Mouse (Mus musculus): ENCODE measurements at regions not wholly inside any gene's neighbourhood (a gene's known extent, or its start where the extent isn't known, plus 50 kb on each side); places are given as distances from the start of the nearest gene placed in this dataset.

GRCm38 (mm10) chr4:134994648-134995047, 64.0 kb downstream of the Syf2 start:
- Histone ChIP-seq H3K27ac (ENCODE audit: control insufficient read depth, low read depth, low read length) (no peak overlapping the region), H3K4me1 (ENCODE audit: control insufficient read depth in 1 of 2, insufficient read depth in 2 of 2, low read length in 2 of 2) (peaks cover 0 to 3% of the 10 kb centered on the region in 2 experiments; a peak in 1 of 4 replicates), H3K4me3 (ENCODE audit: control insufficient read depth in 1 of 2, insufficient read depth in 1 of 2, low read depth in 2 of 2, low read length in 2 of 2) (no peak overlapping the region), H3K9me3 (replicated peaks; ENCODE audit: insufficient read depth, low read length) (no peaks in the 10 kb centered on the region), H3K79me2 (ENCODE audit: control insufficient read depth, insufficient read depth, low read length, poor library complexity) (no peaks in the 10 kb centered on the region), H3K9ac (ENCODE audit: control insufficient read depth, low read depth, low read length, poor library complexity, severe bottlenecking) (no peak overlapping the region), H3K36me3 (ENCODE audit: control insufficient read depth in 1 of 2, insufficient read depth in 2 of 2, low read length in 2 of 2) (no peaks in the 10 kb centered on the region), H3K27me3 (ENCODE audit: control insufficient read depth in 1 of 2, insufficient read depth in 2 of 2, low read length in 2 of 2) (peaks cover 7 to 19% of the 10 kb centered on the region in 2 experiments)
- TF ChIP-seq USF1 (IDR thresholded peaks at IDR 0.05; ENCODE audit: low read depth, low read length) (no peak), ETS1 (IDR thresholded peaks at IDR 0.05; ENCODE audit: low read depth, low read length) (no peak), MEF2A (IDR thresholded peaks at IDR 0.05; ENCODE audit: extremely low read depth, insufficient replicate concordance, low read depth, low read length, poor library complexity, severe bottlenecking) (no peak), NRF1 (IDR thresholded peaks at IDR 0.05; ENCODE audit: insufficient read depth, low read depth, low read length, poor library complexity, severe bottlenecking) (no peak), TBP (IDR thresholded peaks at IDR 0.05; ENCODE audit: low read depth, low read length) (no peak), RAD21 (IDR thresholded peaks at IDR 0.05; ENCODE audit: low read depth, low read length) (no peak), TAL1 (IDR thresholded peaks at IDR 0.05; ENCODE audit: low read length) (no peak), USF2 (IDR thresholded peaks at IDR 0.05; ENCODE audit: borderline replicate concordance in 1 of 2, insufficient read depth in 1 of 2, low read depth in 1 of 2, low read length in 2 of 2) (no peak), CHD1 (IDR thresholded peaks at IDR 0.05; ENCODE audit: low read depth, low read length) (no peak), UBTF (IDR thresholded peaks at IDR 0.05; ENCODE audit: borderline replicate concordance, insufficient read depth, low read depth, low read length) (no peak), SIN3A (IDR thresholded peaks at IDR 0.05; ENCODE audit: low read length) (no peak)
- DNase-seq (ENCODE audit: low read depth, low spot score): no peak

DNA sequence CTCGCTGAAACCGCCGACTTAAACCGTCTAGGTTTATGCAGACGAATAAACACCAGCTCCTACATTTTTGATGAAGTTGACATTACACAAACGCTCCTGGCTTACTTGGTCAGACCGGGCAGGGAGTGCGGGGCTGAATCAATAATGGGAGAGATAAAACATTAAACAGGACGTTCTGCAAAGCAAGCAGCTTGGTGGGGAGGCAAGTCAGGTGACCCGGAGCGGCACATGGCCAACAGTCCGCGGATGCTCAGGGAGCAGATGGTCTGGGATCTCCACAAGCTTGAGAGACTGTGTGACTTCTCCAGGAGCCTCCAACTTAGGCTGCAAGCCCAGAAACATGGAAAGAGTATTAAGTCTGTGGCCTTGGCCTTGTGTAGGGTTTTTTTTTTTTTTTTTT, 64.4 kb downstream of the Syf2 start:
- H3K4me1 ChIP-seq (ENCODE audit: control insufficient read depth in 1 of 2, insufficient read depth in 2 of 2, low read length in 2 of 2): peaks cover 0 to 3% of the 10 kb centered on the region in 2 experiments; a peak in 1 of 4 replicates
- DNase-seq (ENCODE audit: low read depth, low spot score): no peak
- no peak overlapping the region for H3K9ac ChIP-seq (ENCODE audit: control insufficient read depth, low read depth, low read length, poor library complexity, severe bottlenecking)

More for the DNA sequence above, 64.4 kb downstream of the Syf2 start:
- H3K27ac ChIP-seq (ENCODE audit: control insufficient read depth, low read depth, low read length): no peak overlapping the region
- no peaks in the 10 kb centered on the region for H3K36me3 ChIP-seq (ENCODE audit: control insufficient read depth in 1 of 2, insufficient read depth in 2 of 2, low read length in 2 of 2)
- H3K27me3 ChIP-seq (ENCODE audit: control insufficient read depth in 1 of 2, insufficient read depth in 2 of 2, low read length in 2 of 2): peaks cover 7 to 16% of the 10 kb centered on the region in 2 experiments
- no peaks in the 10 kb centered on the region for H3K79me2 ChIP-seq (ENCODE audit: control insufficient read depth, insufficient read depth, low read length, poor library complexity)
- no peaks in the 10 kb centered on the region for H3K9me3 ChIP-seq (replicated peaks; ENCODE audit: insufficient read depth, low read length)
- TF ChIP-seq CHD1 (IDR thresholded peaks at IDR 0.05; ENCODE audit: low read depth, low read length): no peak
- TF ChIP-seq TAL1 (IDR thresholded peaks at IDR 0.05; ENCODE audit: low read length): no peak
- no peak for TF ChIP-seq TBP (IDR thresholded peaks at IDR 0.05; ENCODE audit: low read depth, low read length)
- TF ChIP-seq GABPA (IDR thresholded peaks at IDR 0.05; ENCODE audit: low read depth, low read length): no peak
- no peak for TF ChIP-seq MEF2A (IDR thresholded peaks at IDR 0.05; ENCODE audit: extremely low read depth, insufficient replicate concordance, low read depth, low read length, poor library complexity, severe bottlenecking)
- TF ChIP-seq ELF1 (IDR thresholded peaks at IDR 0.05; ENCODE audit: low read depth, low read length): no peak
- no peak for TF ChIP-seq MXI1 (IDR thresholded peaks at IDR 0.05; ENCODE audit: low read depth, low read length)
- TF ChIP-seq HCFC1 (IDR thresholded peaks at IDR 0.05; ENCODE audit: low read depth, low read length): no peak
- TF ChIP-seq CHD2 (IDR thresholded peaks at IDR 0.05; ENCODE audit: low read length): no peak
- TF ChIP-seq SIN3A (IDR thresholded peaks at IDR 0.05; ENCODE audit: low read length): no peak
- no peak for TF ChIP-seq UBTF (IDR thresholded peaks at IDR 0.05; ENCODE audit: borderline replicate concordance, insufficient read depth, low read depth, low read length)
- TF ChIP-seq MAZ (IDR thresholded peaks at IDR 0.05; ENCODE audit: low read depth, low read length): no peak
- TF ChIP-seq JUND (IDR thresholded peaks at IDR 0.05; ENCODE audit: low read depth, low read length): no peak
- no peak for TF ChIP-seq RCOR1 (IDR thresholded peaks at IDR 0.05; ENCODE audit: low read depth, low read length)
- no peak overlapping the region for H3K4me3 ChIP-seq (ENCODE audit: control insufficient read depth in 1 of 2, insufficient read depth in 1 of 2, low read depth in 2 of 2, low read length in 2 of 2)
